Mouse (Mus musculus) heart, embryonic 12.5 days (tissue): ENCODE measurements around the gene Krtap4-16. TPM values are rescaled to one million over a fixed set of nuclear protein-coding genes. Genes with fewer than 3 reads are reported as not detected.
"Not testable (repeated sequence)": the region's sequence is repeated elsewhere in the genome, so short reads cannot be mapped to it uniquely, and the experiment has no call there.

ENCODE experiments used
- ATAC-seq: fragments of 200-750 bp; cut with Nextera tagmentation; 2 replicates; pipeline ENCODE4 v1.8.0; 2017; ENCODE audit warnings: moderate TSS enrichment, moderate library complexity; ENCODE audit not compliant: insufficient number of reproducible peaks, low FRiP score
- H3K27ac ChIP-seq: fragments of 300-500 bp; sonication (generic); 2 replicates; pipeline ENCODE4 v1.5.1; 2016; ENCODE audit warnings: mild to moderate bottlenecking, moderate library complexity; ENCODE audit not compliant: poor library complexity, severe bottlenecking
- H3K27me3 ChIP-seq: fragments of 300-500 bp; sonication (generic); replicated peaks from 2 replicates; pipeline ENCODE4 v1.6.1; 2016; ENCODE audit warnings: mild to moderate bottlenecking, moderate library complexity
- H3K36me3 ChIP-seq: fragments of 300-500 bp; sonication (generic); 2 replicates; pipeline ENCODE4 v1.6.1; 2016; ENCODE audit warnings: mild to moderate bottlenecking, moderate library complexity
- H3K4me1 ChIP-seq: fragments of 300-500 bp; sonication (generic); replicated peaks from 2 replicates; pipeline ENCODE4 v1.6.1; 2016; ENCODE audit warnings: mild to moderate bottlenecking
- H3K4me2 ChIP-seq: fragments of 300-500 bp; sonication (generic); 2 replicates; pipeline ENCODE4 v1.6.1; 2016; ENCODE audit warnings: mild to moderate bottlenecking, moderate library complexity
- H3K4me3 ChIP-seq: fragments of 300-500 bp; sonication (generic); 2 replicates; pipeline ENCODE4 v1.5.1; 2016; ENCODE audit warnings: mild to moderate bottlenecking
- H3K9ac ChIP-seq: fragments of 300-500 bp; sonication (generic); 2 replicates; pipeline ENCODE4 v1.6.1; 2016; ENCODE audit warnings: mild to moderate bottlenecking, moderate library complexity
- H3K9me3 ChIP-seq: fragments of 300-500 bp; sonication (generic); replicated peaks from 2 replicates; pipeline ENCODE4 v1.6.1; 2016; ENCODE audit warnings: mild to moderate bottlenecking, moderate library complexity
- WGBS: fragments of 180-500 bp; shearing (Covaris S2); methylation state at CpG from one replicate; pipeline ENCODE4 v1.1.7; 2016; 5-methylcytosine and 5-hydroxymethylcytosine counted together
- polyA plus RNA-seq: library from polyadenylated mRNA; unstranded; fragments of >200 nt; fragmentation: Nextera tagmentation; extraction: Ambion mirVana; gene quantifications from 2 replicates; pipeline ENCODE4 v1.2.1, GENCODE M21; 2016

Gene Krtap4-16
- polyA plus RNA-seq, 1 experiment from 2014 or later: not detected

DNA sequence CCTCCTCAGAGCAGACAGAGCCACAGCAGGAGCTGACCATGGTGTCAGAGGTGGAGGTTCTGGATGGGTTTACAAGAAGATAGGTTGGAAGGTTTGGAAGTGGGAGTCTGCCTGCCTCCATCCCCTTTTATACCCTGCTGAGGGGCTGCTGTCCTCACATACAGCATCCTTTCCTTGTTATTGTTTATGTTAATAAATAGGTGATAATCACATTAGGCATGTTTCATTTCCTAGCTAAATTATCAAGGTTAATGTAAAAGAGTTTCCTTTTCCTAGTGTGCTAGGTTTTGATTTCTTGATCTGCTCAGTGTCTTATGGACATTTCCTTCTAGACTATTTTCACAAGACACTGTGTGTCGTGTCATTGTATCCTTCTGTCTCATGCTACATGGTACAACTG, 47.1 kb downstream of the Krtap4-16 start, which contains the start of gene Gm11554:
Gene Gm11554, minus strand, starts transcription at position 101 of the 400 bp plus-strand sequence.
- not testable (repeated sequence) for H3K4me1 ChIP-seq, H3K4me2 ChIP-seq, H3K9me3 ChIP-seq, H3K36me3 ChIP-seq, H3K27me3 ChIP-seq, H3K9ac ChIP-seq, H3K4me3 ChIP-seq, H3K27ac ChIP-seq, ATAC-seq
- no CpG with 5 or more reads among the region's 1 CpGs for WGBS

Other genes starting within 250 kb of the Krtap4-16 start
- not detected in 2 replicates for gene Gm11938, start 248.3 kb downstream of the Krtap4-16 start, polyA plus RNA-seq
- not detected in 2 replicates for gene Gm11937, start 241.4 kb downstream of the Krtap4-16 start, polyA plus RNA-seq
- not detected in 2 replicates for gene Krtap2-4, start 236.8 kb downstream of the Krtap4-16 start, polyA plus RNA-seq
- gene Gm11562, start 231.2 kb downstream of the Krtap4-16 start, polyA plus RNA-seq: not detected in 2 replicates
- gene Krtap4-1, start 223.4 kb downstream of the Krtap4-16 start, polyA plus RNA-seq: not detected in 2 replicates
- not detected in 2 replicates for gene Krtap4-2, start 216.5 kb downstream of the Krtap4-16 start, polyA plus RNA-seq
- not detected in 2 replicates for gene Krtap4-7, start 207.5 kb downstream of the Krtap4-16 start, polyA plus RNA-seq
- gene Gm11555, start 201.4 kb downstream of the Krtap4-16 start, polyA plus RNA-seq: not detected in 2 replicates
- gene Gm11563, start 192.6 kb downstream of the Krtap4-16 start, polyA plus RNA-seq: not detected in 2 replicates
- not detected in 2 replicates for gene Krtap4-6, start 185.6 kb downstream of the Krtap4-16 start, polyA plus RNA-seq
- not detected in 2 replicates for gene Gm14190, start 160.9 kb downstream of the Krtap4-16 start, polyA plus RNA-seq
- gene Gm14180, start 117.3 kb downstream of the Krtap4-16 start, polyA plus RNA-seq: not detected in 2 replicates
- not detected in 2 replicates for gene Gm11595, start 78.7 kb downstream of the Krtap4-16 start, polyA plus RNA-seq
- not detected in 2 replicates for gene Krtap4-8, start 70.9 kb downstream of the Krtap4-16 start, polyA plus RNA-seq
- not detected in 2 replicates for gene Krtap4-9, start 66.4 kb downstream of the Krtap4-16 start, polyA plus RNA-seq
- not detected in 2 replicates for gene Gm11596, start 58.1 kb downstream of the Krtap4-16 start, polyA plus RNA-seq
- not detected in 2 replicates for gene Gm11569, start 52.7 kb downstream of the Krtap4-16 start, polyA plus RNA-seq
- gene Gm11554, start 47.2 kb downstream of the Krtap4-16 start, polyA plus RNA-seq: not detected in 2 replicates
- gene Krtap4-13, start 41.7 kb downstream of the Krtap4-16 start, polyA plus RNA-seq: not detected in 2 replicates
- gene Gm11564, start 35.9 kb downstream of the Krtap4-16 start, polyA plus RNA-seq: not detected in 2 replicates
- not detected in 2 replicates for gene 2300003K06Rik, start 13.5 kb downstream of the Krtap4-16 start, polyA plus RNA-seq
- not detected in 2 replicates for gene Gm11568, start 6.3 kb upstream of the Krtap4-16 start, polyA plus RNA-seq
- not detected in 2 replicates for gene Gm11559, start 12.9 kb upstream of the Krtap4-16 start, polyA plus RNA-seq
- gene Krtap9-1, start 21.8 kb upstream of the Krtap4-16 start, polyA plus RNA-seq: not detected in 2 replicates
- gene Gm11567, start 27.6 kb upstream of the Krtap4-16 start, polyA plus RNA-seq: not detected in 2 replicates
- gene Krtap31-1, start 56.3 kb upstream of the Krtap4-16 start, polyA plus RNA-seq: not detected in 2 replicates
- not detected in 2 replicates for gene Gm11565, start 63.1 kb upstream of the Krtap4-16 start, polyA plus RNA-seq
- not detected in 2 replicates for gene Krtap31-2, start 84.7 kb upstream of the Krtap4-16 start, polyA plus RNA-seq
- not detected in 2 replicates for gene Krtap9-5, start 96.9 kb upstream of the Krtap4-16 start, polyA plus RNA-seq
- gene Krtap29-1, start 127.4 kb upstream of the Krtap4-16 start, polyA plus RNA-seq: not detected in 2 replicates
- gene Krtap16-1, start 135.0 kb upstream of the Krtap4-16 start, polyA plus RNA-seq: not detected in 2 replicates
- gene Krtap17-1, start 142.4 kb upstream of the Krtap4-16 start, polyA plus RNA-seq: not detected in 2 replicates
- not detected in 2 replicates for gene Krt33a, start 164.6 kb upstream of the Krtap4-16 start, polyA plus RNA-seq
- not detected in 2 replicates for gene Krt33b, start 178.3 kb upstream of the Krtap4-16 start, polyA plus RNA-seq
- gene Krt34, start 189.9 kb upstream of the Krtap4-16 start, polyA plus RNA-seq: not detected in 2 replicates
- not detected in 2 replicates for gene Krt31, start 198.9 kb upstream of the Krtap4-16 start, polyA plus RNA-seq
- not detected in 2 replicates for gene Krt32, start 236.6 kb upstream of the Krtap4-16 start, polyA plus RNA-seq
- not detected in 2 replicates for gene Krt35, start 244.6 kb upstream of the Krtap4-16 start, polyA plus RNA-seq